Mouse (Mus musculus) forebrain, embryonic 10.5 days (tissue): Measurements from ENCODE around the gene Prodh2. TPM values are rescaled to one million over a fixed set of nuclear protein-coding genes. Genes with fewer than 3 reads are reported as not detected.
A peak's percentile ranks its signal among the peaks of the same experiment; 100 is the strongest.
"Not testable (repeated sequence)": the region's sequence is repeated elsewhere in the genome, so short reads cannot be mapped to it uniquely, and the experiment has no call there.

ENCODE experiments used
- DNase-seq: peaks from one replicate; pipeline ENCODE4 v3.0.0-alpha.2; 2017; ENCODE audit warnings: low spot score; ENCODE audit errors: extremely low spot score
- H3K27ac ChIP-seq: fragments of 300-500 bp; sonication (generic); 2 replicates; pipeline ENCODE4 v1.5.1; 2016; ENCODE audit warnings: mild to moderate bottlenecking
- H3K27me3 ChIP-seq: fragments of 300-500 bp; sonication (generic); 2 replicates; pipeline ENCODE4 v1.6.1; 2016; ENCODE audit warnings: mild to moderate bottlenecking; ENCODE audit not compliant: poor library complexity, severe bottlenecking
- H3K36me3 ChIP-seq: fragments of 300-500 bp; sonication (generic); replicated peaks from 2 replicates; pipeline ENCODE4 v1.6.1; 2016; ENCODE audit warnings: mild to moderate bottlenecking, moderate library complexity
- H3K4me1 ChIP-seq: fragments of 300-500 bp; sonication (generic); 2 replicates; pipeline ENCODE4 v1.6.1; 2016
- H3K4me3 ChIP-seq: fragments of 300-500 bp; sonication (generic); 2 replicates; pipeline ENCODE4 v1.5.1; 2016; ENCODE audit warnings: mild to moderate bottlenecking, moderate library complexity
- H3K9me3 ChIP-seq: fragments of 300-500 bp; sonication (generic); 2 replicates; pipeline ENCODE4 v1.6.1; 2016; ENCODE audit warnings: mild to moderate bottlenecking, moderate library complexity
- WGBS: fragments of 180-500 bp; shearing (Covaris S2); methylation state at CpG from one replicate; pipeline ENCODE4 v1.1.7; 2016; 5-methylcytosine and 5-hydroxymethylcytosine counted together
- polyA plus RNA-seq: library from polyadenylated mRNA; unstranded; fragments of >200 nt; fragmentation: Nextera tagmentation; extraction: Ambion mirVana; gene quantifications from 2 replicates; pipeline ENCODE4 v1.2.1, GENCODE M21; 2016

Prodh2 gene
- polyA plus RNA-seq, 1 experiment from 2014 or later, result not detected

- DNase-seq, H3K9me3 ChIP-seq, H3K36me3 ChIP-seq, H3K27ac ChIP-seq, H3K4me3 ChIP-seq, H3K4me1 ChIP-seq, H3K27me3 ChIP-seq: not testable (repeated sequence)
- WGBS, result 67% methylated on average over 5 of the region's 5 CpGs
Observed at GRCm38 (mm10) chr7:30495506-30496042, 2.2 kb downstream of the Prodh2 start.

- H3K27ac ChIP-seq, H3K9me3 ChIP-seq, H3K36me3 ChIP-seq, H3K4me3 ChIP-seq, H3K27me3 ChIP-seq, DNase-seq, H3K4me1 ChIP-seq: not testable (repeated sequence)
- WGBS, result 75% methylated on average over 5 of the region's 5 CpGs
Observed at GRCm38 (mm10) chr7:30501159-30501558, 7.7 kb downstream of the Prodh2 start.

DNA sequence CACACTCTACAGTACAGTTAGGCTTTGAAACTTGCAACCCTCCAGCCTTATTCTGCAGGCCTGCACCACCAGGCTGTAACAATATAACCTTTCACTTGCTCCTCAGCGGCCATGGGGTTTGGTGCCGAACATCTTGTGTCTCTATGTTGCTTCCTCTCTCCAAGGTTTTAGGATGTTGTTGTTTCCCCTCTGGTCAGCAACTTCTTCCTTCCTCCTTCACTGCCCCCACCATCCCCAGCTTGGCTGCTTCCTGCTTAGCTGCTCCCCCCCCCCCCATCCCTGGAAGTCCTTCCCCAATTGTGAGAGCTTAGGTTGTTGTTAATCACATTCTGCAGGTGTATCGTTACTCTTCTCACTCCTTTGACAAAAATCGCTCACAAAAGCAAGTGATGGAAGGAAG, 14.6 kb downstream of the Prodh2 start:
- DNase-seq, result no peak
- Histone ChIP-seq H3K27ac (no peak overlapping the region), H3K27me3 (no peaks in the 10 kb centered on the region), H3K4me1 (no peaks in the 10 kb centered on the region), H3K9me3 (no peaks in the 10 kb centered on the region), H3K4me3 (no peak overlapping the region), H3K36me3 (no peaks in the 10 kb centered on the region)
- 79% methylated on average over 4 of the region's 4 CpGs for WGBS

DNA sequence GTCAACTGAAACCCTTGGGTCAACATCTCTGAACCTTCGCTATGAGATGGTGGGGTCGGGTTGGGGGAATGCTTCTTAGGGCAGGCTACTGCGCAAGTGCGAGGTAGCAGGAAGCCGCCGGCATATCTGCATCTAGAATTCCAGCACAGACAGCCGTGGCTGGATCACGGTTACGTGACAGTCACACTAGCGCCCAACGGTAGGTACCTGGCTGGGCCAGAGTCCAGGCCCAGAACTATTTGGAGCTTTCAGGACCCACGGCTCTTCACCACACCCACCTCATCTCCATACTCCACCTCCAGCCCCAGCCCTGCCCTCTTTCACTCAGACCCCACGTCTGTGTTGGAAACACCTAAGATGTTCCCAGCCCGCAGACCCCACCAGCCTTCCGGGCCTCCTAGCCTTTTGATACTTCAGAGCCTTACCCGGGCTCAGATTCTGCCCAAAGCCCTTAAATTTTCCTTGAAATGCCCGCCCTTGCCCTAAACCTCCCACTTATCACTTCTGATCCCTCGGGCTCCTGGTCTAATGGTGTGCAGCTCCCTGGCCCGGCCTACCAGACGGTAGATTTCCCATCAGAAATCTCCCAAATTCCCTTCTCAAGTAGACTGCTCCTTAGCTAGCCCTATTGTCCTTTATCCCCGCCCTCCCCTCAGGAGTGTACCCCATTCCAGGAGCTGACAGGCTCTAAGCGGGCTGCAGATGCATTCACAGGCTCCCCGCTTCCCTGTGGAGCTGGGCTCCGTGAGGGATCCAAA, 21.8 kb downstream of the Prodh2 start:
- H3K9me3 ChIP-seq, result no peaks in the 10 kb centered on the region
- no peak overlapping the region for H3K27ac ChIP-seq
- no peak for DNase-seq
- WGBS, result 57% methylated on average over 24 of the region's 24 CpGs
- peaks cover 6% of the 10 kb centered on the region; the same call in 1 of the 2 replicates for H3K27me3 ChIP-seq
- H3K4me1 ChIP-seq, result peaks cover 8% of the 10 kb centered on the region
- H3K36me3 ChIP-seq, result no peaks in the 10 kb centered on the region
- H3K4me3 ChIP-seq, result no peak overlapping the region

GRCm38 (mm10) chr7:30518325-30518724, 24.9 kb downstream of the Prodh2 start:
- DNase-seq, result no peak
- peaks cover 10% of the 10 kb centered on the region for H3K27me3 ChIP-seq
- no peaks in the 10 kb centered on the region for H3K9me3 ChIP-seq
- H3K4me1 ChIP-seq, result peaks cover 22% of the 10 kb centered on the region
- peaks cover 10% of the 10 kb centered on the region for H3K36me3 ChIP-seq
- H3K4me3 ChIP-seq, result peak overlapping the region; percentile 11; the same call in 1 of the 2 replicates
- 0 out of 2 replicates have a peak overlapping the region, but pooled peaks have one; percentile 25 for H3K27ac ChIP-seq
- WGBS, result 41% methylated on average over 8 of the region's 8 CpGs

DNA sequence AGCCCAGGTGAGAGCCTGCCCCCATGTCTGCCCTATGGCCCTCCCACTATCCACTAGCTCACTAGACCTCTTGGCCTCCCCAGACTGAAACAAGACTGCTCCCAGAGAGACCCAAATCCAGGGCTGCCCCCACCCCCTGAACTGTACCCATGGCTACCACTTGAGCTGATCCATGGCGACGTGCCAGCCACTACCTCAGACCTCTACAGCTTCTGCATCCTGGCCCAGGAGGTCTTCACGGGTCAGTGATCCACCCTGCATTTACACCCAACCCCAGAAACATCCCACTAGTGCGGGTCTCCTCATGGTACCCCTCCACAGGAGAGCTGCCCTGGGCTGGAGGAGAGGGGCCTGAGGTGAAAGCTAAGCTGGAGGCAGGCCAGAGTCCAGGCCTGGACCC, 27.0 kb downstream of the Prodh2 start:
- DNase-seq, result no peak
- Histone ChIP-seq H3K27ac (peak overlapping the region; percentile 31; the same call in 1 of the 2 replicates), H3K9me3 (no peaks in the 10 kb centered on the region), H3K4me3 (no peak overlapping the region), H3K27me3 (peaks cover 28% of the 10 kb centered on the region), H3K4me1 (peaks cover 22% of the 10 kb centered on the region), H3K36me3 (peaks cover 31% of the 10 kb centered on the region)
- 64% methylated on average over 4 of the region's 4 CpGs for WGBS

DNA sequence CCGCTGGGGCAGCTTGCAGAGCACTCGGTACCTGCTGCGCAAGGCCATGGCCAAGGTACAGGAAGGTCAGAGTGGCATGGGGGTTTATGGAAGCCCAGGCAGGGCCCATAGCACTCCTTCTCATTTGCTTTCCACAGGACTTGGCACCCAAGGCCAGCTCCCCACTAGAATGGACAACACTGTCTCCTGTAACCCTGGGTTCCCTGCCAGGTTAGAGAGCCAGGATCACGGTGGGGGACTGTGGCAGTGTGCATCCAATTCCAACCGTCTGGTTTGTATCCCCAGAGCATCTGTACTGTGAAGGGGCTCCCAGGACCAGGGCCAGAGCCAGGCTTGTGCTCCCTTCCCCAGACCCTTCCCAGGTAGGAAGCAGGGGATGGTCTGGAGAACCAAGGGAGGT, 27.4 kb downstream of the Prodh2 start:
- Histone ChIP-seq H3K4me3 (no peak overlapping the region), H3K27me3 (peaks cover 25% of the 10 kb centered on the region), H3K36me3 (peaks cover 36% of the 10 kb centered on the region), H3K27ac (peak overlapping the region; percentile 31; the same call in 1 of the 2 replicates), H3K4me1 (peaks cover 23% of the 10 kb centered on the region), H3K9me3 (no peaks in the 10 kb centered on the region)
- WGBS, result 75% methylated on average over 5 of the region's 5 CpGs
- no peak for DNase-seq

GRCm38 (mm10) chr7:30522871-30523270, 29.4 kb downstream of the Prodh2 start:
- Histone ChIP-seq H3K36me3 (peaks cover 56% of the 10 kb centered on the region), H3K27ac (no peak overlapping the region), H3K27me3 (peaks cover 44% of the 10 kb centered on the region), H3K9me3 (no peaks in the 10 kb centered on the region), H3K4me1 (peaks cover 36% of the 10 kb centered on the region), H3K4me3 (no peak overlapping the region)
- no peak for DNase-seq
- 87% methylated on average over 10 of the region's 10 CpGs for WGBS

DNA sequence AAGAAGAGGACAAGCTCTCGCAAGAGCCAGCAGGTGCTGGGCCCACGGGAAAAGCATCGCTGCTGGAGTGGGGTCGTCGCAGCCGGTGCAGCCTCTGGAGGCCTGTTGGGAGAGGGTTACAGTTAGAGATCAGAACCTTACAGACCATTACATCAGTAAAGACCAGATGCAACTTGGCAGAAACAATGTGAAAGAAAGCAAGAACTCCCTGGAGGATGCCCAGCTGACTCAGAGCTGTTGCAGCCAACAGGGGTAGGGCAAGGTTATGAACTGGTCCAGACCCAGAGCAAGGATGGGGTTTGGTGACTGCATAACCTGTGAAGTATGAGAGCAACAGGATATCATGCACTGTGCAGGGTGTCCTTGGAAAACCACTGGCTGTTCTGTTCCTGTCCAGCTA, 31.1 kb downstream of the Prodh2 start:
- no peak for DNase-seq
- H3K4me3 ChIP-seq, result no peak overlapping the region
- peaks cover 50% of the 10 kb centered on the region for H3K27me3 ChIP-seq
- no peaks in the 10 kb centered on the region for H3K9me3 ChIP-seq
- H3K4me1 ChIP-seq, result peaks cover 31% of the 10 kb centered on the region
- peaks cover 72% of the 10 kb centered on the region for H3K36me3 ChIP-seq
- no peak overlapping the region for H3K27ac ChIP-seq
- 83% methylated on average over 6 of the region's 6 CpGs for WGBS

DNA sequence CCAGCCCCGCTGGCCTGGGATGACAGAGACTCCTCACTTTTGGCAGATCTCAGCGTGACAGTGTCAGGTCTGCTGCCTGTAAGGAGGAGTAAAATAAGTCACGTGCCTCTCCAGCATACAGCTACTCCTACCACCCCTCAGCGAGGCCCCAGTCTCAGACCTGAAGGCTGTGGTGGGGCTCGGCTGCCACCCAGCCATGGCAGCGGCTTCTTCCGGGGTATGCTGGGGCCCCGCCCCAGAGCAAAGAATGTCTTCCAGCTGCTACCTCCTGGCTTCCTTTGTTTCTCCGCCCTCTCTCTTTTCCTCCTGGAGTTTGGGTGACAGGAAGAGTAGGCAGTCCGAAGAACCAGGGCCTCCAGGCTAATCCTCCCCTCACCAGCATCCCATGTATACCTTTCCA, 32.5 kb downstream of the Prodh2 start:
- Histone ChIP-seq H3K4me3 (peak overlapping the region; percentile 10; the same call in 1 of the 2 replicates), H3K27me3 (peaks cover 50% of the 10 kb centered on the region), H3K4me1 (peaks cover 21% of the 10 kb centered on the region), H3K27ac (peak overlapping the region; percentile 44; the same call in 1 of the 2 replicates), H3K9me3 (no peaks in the 10 kb centered on the region), H3K36me3 (peaks cover 87% of the 10 kb centered on the region)
- DNase-seq, result no peak
- 26% methylated on average over 10 of the region's 10 CpGs for WGBS

DNA sequence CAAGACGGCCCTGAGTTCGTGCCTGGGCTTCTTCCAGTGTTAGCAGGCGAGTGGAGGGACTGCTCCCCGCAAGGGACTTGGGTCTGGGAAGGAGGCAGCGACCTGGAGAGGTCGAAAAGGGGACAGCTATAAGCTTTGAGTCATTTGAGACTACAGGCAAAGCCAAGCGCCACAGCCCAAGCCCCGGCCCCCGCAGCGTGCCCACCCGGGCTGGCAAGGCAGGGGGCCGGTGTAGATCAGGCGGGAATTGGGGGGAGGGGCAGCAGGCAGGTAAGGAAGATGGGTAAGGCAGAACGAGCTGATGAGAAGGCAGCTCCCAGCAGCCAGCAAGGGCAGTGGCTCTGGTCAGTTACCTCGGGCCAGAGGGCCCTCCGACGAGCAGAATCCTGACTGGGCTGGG, 33.0 kb downstream of the Prodh2 start:
- peak overlapping the region; percentile 44; the same call in 1 of the 2 replicates for H3K27ac ChIP-seq

GRCm38 (mm10) chr7:30526981-30527380, 33.6 kb downstream of the Prodh2 start:
- peaks cover 97% of the 10 kb centered on the region for H3K36me3 ChIP-seq
- no peak overlapping the region for H3K4me3 ChIP-seq
- DNase-seq, result no peak
- 79% methylated on average over 14 of the region's 14 CpGs for WGBS
- H3K9me3 ChIP-seq, result no peaks in the 10 kb centered on the region
- peak overlapping the region; percentile 44; the same call in 1 of the 2 replicates for H3K27ac ChIP-seq
- H3K4me1 ChIP-seq, result peaks cover 22% of the 10 kb centered on the region
- peaks cover 51% of the 10 kb centered on the region for H3K27me3 ChIP-seq

More for the DNA sequence above, 33.0 kb downstream of the Prodh2 start:
- Histone ChIP-seq H3K9me3 (no peaks in the 10 kb centered on the region), H3K36me3 (peaks cover 91% of the 10 kb centered on the region), H3K27me3 (peaks cover 50% of the 10 kb centered on the region), H3K4me1 (peaks cover 19% of the 10 kb centered on the region), H3K4me3 (peak overlapping the region; percentile 10)
- WGBS, result 17% methylated on average over 17 of the region's 17 CpGs
- DNase-seq, result no peak

- WGBS, result 92% methylated on average over 9 of the region's 9 CpGs
- Histone ChIP-seq H3K9me3 (no peaks in the 10 kb centered on the region), H3K4me1 (peaks cover 51% of the 10 kb centered on the region), H3K4me3 (no peak overlapping the region), H3K27ac (no peak overlapping the region), H3K27me3 (peaks cover 41% of the 10 kb centered on the region), H3K36me3 (peaks cover 67% of the 10 kb centered on the region)
- no peak for DNase-seq
Observed at GRCm38 (mm10) chr7:30531291-30531815, 37.9 kb downstream of the Prodh2 start.
